Mouse (Mus musculus) B cell, adult 2 months (primary cell): ENCODE measurements at regions not wholly inside any gene's neighbourhood (a gene's known extent, or its start where the extent isn't known, plus 50 kb on each side); places are given as distances from the start of the nearest gene placed in this dataset.
A peak's percentile ranks its signal among the peaks of the same experiment; 100 is the strongest.
"Not testable (repeated sequence)": the region's sequence is repeated elsewhere in the genome, so short reads cannot be mapped to it uniquely, and the experiment has no call there.

ENCODE experiments used
- DNase-seq, 2 experiments: peaks; one replicate each; pipeline ENCODE4 v3.0.0; 2022

DNA sequence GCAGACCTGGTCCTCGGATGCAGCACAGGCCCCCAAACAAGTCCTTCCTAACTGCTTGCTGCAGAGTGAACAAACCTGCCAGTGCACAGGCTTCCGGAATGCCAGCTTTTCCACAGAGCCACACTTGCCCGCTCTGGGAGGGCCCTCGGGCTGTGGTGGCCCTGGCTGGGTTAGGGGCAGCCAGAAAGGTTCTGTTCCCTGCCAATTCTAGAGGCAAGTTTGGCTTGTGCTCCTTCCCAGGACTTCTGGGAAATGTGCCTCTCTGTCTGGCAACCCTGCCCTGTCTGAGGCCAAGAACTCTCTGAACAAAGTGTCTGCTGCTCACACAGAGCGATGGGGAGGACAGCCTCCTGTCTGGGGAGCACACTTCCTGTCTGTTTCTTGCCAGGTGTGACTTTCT lies 66.4 kb downstream of the Xrcc2 start:
- no peak for DNase-seq

GRCm38 (mm10) chr5:25638097-25638496 lies 67.5 kb downstream of the Xrcc2 start:
- no peak for DNase-seq

DNA sequence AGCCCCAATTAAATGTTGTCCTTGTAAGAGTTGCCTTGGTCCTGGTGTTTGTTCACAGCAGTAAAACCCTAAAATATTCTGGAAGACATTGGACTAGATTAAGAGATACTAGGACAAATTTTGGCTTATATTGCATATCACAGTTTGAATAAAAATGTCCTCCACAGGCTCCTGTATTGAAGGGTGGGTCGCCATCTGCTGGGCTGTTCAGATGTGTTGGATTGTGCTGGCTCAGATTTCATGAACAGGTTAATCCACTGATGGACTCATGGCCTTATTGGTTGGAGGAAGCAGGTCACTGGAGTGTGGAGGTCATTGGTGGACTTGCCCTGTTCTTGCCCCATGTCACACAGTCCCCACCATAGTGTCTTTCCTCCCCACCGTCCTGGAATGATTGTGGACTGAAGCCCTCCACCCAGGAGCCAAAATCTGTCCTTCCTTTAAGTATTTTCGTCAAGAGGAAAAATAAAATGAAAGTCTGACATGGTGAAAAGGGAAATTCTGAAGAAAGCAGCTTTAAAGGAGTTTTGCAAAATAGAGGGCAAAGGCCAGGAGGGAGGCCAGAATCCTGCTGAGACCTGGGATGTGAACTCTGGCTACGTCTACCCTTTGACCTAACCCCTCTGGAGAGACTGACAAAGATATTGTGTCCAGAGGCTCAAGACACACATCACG lies 72.6 kb downstream of the Xrcc2 start:
- peak; percentile 10 to 30 for DNase-seq

- no peak for DNase-seq
These were observed 75.9 kb downstream of the Xrcc2 start for GRCm38 (mm10) chr5:25629731-25630130.

GRCm38 (mm10) chr5:25628504-25628903 lies 77.1 kb downstream of the Xrcc2 start:
- no peak for DNase-seq

DNA sequence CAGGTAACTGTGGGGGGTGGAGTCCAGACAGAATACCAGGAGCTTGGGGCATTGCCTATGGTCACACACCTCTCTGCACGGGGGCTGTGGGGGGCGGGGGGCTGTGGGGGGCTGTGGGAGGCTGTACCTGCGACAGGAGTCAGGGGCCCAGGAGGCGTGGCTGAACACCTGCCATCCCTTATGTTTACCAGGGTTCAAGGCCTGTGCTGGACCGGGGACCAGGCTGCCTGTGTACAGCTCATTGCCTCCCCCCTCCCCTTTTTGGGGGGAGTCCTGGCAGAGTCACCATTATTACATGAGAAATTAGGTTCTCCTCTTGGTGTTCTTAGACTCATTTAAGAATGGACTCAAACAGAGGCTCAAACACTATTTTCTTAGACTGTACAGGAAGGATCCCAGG lies 78.5 kb downstream of the Xrcc2 start:
- no peak for DNase-seq

DNA sequence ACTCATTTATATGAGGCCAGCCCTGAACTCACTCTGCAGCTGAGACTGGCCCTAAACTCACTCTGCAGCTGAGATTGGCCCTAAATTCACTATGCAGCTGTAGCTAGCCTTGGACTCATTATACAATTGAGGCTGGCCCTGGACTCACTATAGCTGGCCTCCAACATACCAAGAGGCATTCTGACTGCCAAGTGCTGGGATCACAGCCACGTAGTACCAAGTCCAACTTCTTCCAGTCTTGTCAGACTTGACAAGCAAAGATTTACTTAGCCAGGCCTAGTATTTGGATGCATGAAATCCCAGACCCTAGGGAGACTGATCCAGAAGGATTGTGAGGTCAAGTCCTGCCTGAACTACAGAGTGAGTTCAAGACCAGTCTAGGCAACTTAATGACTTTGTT lies 81.6 kb downstream of the Xrcc2 start:
- no peak for DNase-seq

GRCm38 (mm10) chr5:25619872-25620271 lies 85.8 kb downstream of the Xrcc2 start:
- DNase-seq = no peak

- not testable (repeated sequence) for DNase-seq
These were observed 86.3 kb downstream of the Xrcc2 start for GRCm38 (mm10) chr5:25619337-25619736.

GRCm38 (mm10) chr5:25614659-25615061 lies 91.0 kb downstream of the Xrcc2 start:
- DNase-seq = no peak

DNA sequence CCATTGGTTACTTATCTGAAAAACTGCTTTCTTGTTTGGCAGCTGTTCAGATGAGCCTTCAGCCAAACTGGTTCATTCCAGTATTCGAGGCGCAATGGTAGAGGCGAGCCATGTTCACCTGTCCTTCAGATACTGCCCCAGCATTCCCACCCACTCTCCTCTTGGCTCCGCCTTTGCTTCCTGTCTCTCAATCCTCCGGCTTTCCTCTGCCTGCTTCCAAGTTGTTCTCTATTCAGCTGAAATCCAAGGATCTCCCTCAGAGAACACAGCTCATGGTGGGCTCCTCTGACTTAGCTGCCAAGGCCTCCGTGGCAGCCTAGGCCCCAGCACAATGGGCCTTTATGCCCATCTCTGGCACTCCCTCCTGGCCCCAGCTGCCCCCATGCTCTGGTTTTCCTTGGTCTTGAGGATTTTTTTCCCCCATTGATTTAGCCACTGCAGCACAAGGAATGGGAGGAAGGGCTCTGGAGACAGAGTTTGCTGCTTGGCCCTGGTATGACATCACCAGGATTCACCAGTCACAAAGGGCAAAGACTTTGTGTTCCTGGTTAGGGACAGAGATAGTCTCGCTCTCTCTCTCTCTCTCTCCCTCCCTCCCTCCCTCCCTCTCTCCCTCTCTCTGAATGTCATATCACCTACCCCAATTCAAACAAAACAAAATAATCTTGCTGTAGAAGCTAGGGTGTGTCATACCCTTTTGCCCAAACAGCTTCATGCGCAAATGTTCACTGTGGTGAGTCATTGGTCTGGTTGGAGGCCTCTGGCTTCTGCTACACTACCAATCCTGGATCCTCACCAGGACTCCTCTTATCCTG lies 91.6 kb downstream of the Xrcc2 start:
- no peak for DNase-seq

DNA sequence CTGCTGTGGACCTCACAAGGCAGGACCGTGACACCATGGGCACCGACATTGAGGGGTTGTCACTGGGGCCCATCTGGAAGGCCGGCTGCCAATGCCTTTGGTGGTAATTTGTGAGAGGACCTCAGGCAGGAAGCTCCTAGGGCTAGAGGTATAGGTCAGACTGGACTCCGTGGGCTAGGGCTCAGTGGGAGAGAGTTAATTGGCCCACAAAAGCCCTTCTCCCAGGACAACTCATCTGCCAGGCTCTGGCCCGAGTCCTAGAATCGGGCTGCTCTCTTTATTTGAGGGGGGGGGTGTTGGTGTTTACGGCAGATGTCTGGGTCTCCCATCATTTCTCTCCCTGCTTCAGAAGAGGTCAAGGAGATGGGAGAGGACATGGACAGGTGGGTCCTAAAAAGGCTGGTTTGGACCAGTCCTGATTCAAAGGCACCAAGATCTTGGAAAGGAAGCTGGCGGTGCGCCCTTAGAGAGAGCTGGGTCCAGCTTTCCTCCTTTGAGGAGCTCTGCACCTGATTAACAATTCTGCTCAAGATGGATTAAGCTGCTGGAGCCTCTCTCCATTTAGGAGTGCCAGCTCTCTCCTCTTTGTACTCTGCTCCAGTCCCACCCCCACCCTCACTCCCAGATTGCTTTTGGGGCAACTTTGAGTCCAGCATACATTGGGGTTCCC lies 93.5 kb downstream of the Xrcc2 start:
- no peak for DNase-seq

DNA sequence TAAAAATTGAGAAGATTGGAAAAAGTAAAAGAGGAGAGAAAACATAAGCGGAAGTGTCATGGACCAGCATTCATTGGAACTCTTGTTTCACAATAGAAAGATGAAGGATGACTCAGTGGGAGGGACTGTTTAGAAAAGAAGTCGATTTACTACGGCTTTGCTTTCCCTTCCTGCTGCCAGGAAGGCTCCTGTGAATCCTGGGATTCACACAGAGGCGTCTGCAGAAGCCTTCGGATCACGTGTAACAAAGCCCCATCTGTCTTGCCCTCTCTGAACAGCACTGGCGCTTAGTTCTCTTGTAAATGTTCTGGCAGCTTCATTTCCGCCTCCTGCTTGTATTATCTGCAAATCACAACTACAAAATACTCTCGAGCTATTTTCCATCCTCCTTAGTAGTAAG lies 94.0 kb downstream of the Cct8l1 start:
- no peak for DNase-seq

DNA sequence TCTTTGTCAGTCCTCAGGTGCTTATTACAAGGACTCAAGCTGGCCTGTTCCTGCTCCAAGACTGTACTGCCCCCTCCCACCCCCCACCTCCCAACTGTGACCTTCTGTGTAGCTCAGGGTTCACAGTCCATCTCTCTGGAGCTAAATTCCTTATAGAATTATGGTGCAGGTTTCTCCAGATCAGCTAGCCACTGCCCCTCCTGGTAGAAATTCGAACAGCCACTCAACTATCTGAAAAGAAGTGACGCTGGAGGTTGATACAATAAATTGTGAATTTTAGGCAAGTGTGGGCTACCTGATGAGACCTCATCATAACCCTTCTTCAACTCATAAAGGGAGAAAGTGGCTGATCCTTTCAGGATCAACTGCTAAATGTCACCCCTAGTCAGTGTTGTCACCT lies 86.3 kb downstream of the Cct8l1 start:
- peak; percentile 5 to 26 for DNase-seq

- no peak for DNase-seq
These were observed 83.5 kb downstream of the Cct8l1 start for GRCm38 (mm10) chr5:25599363-25599762.

DNA sequence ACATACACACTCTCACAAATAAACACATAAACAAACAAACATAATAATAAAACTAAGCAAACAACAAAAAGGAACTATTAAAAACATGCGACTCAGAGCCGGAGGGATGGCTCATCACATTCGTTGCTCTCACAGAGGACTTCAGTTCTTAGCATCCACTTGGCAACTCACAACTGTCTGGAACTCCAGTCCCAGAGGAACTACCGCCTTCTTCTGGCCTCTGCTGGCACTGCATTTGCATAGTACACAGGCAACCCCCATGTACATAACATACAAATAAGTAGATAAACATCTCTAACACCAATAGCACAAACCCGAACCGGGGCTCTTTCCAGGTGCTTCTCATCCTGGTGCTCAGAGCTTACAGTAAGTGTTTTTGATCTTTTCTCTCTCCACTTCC lies 81.9 kb downstream of the Cct8l1 start:
- DNase-seq = no peak

DNA sequence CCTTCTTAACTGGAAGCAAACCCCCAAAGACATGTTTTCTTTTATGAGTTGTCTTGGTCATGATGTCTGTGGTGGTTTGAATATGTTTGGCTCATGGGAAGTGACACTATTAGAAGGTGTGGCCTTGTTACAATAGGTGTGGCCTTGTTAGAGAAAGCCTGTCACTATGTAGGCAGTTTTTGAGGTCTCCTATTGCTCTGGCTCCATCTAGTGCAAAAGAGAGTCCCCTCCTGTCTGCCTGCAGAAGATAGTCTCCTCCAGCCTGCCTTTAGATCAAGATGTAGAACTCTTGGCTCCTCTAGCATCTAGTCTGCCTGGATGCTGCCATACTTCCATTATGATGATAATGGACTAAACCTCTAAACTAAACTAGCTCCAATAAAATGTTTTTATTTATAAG lies 75.8 kb downstream of the Cct8l1 start:
- DNase-seq = no peak
